ENCODE assay signal across 9 mouse cellular contexts in the genomic region with DNA sequence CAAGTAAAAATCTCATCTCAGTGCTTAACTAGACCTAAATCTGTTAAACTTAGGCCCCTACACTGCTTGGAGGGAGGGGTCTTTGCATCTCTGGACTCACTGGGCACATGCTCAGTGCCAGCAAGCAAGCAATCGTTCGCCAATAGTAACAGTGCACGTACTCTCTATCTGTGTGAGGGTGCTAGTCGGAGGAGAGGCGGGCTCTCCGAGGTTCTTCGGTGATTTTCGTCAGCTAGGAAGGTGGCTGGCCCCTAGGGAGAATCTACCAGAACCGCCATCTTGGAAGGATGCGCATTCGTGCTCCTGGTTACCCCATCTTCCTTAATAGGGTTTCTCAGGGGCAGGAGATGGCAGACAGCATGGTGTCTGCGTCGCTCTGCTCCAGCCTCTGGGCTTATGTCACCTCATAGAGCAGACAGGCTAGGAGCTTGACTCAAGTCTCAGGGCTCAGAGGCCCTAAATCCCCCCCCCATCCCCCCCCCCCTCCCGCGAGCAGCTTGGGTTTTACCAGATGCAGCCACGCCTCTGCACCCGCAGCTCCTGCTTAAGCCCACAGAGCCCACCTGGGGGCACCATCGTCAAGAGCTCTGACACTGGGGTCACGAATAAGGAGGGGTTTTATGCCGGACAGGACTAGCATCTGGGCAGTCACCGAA. TPM values are rescaled to one million over a fixed set of nuclear protein-coding genes. Genes with fewer than 3 reads are reported as not detected.
DNase-seq lines count a peak whose midpoint lies in the region; ATAC-seq lines count a peak whose summit lies in the region.
"Had no signal": no experiment of that assay in that cellular context is flagged by ENCODE, and none has a peak within 500 bp of the region (broad histone marks: within the 10 kb centered on the region; RNA-seq: fewer than 3 reads in every experiment).

No protein-coding gene starts in this region.

- ATAC-seq in forebrain, embryonic 16.5 days: peak; percentile 99
- peak; percentile 96 for ATAC-seq in liver, embryonic 13.5 days (ENCODE audit: low read depth)
- ATAC-seq in stomach, embryonic 14.5 days (ENCODE audit: insufficient number of reproducible peaks, insufficient read depth, low FRiP score, low read depth): peak; percentile 96

- no peaks in the 10 kb centered on the region for H3K4me1 ChIP-seq in forebrain, embryonic 16.5 days (replicated peaks; ENCODE audit: control insufficient read depth, insufficient read depth, low read length)
- peaks cover 5% of the 10 kb centered on the region; the same call in 1 of the 2 replicates for H3K4me1 ChIP-seq in liver, embryonic 13.5 days (replicated peaks)
- H3K4me1 ChIP-seq in stomach, embryonic 14.5 days (ENCODE audit: control insufficient read depth, insufficient read depth, low read length): no peaks in the 10 kb centered on the region

- H3K36me3 ChIP-seq in forebrain, embryonic 16.5 days (ENCODE audit: control insufficient read depth, insufficient read depth): no peaks in the 10 kb centered on the region
- H3K36me3 ChIP-seq in liver, embryonic 13.5 days: no peaks in the 10 kb centered on the region
- H3K36me3 ChIP-seq in stomach, embryonic 14.5 days (ENCODE audit: control insufficient read depth, insufficient read depth, low read length): no peaks in the 10 kb centered on the region

- H3K9ac ChIP-seq in forebrain, embryonic 16.5 days (replicated peaks; ENCODE audit: low read depth, low read length): peak overlapping the region; percentile 68
- H3K9ac ChIP-seq in liver, embryonic 13.5 days: peak overlapping the region; percentile 72
- H3K9ac ChIP-seq in stomach, embryonic 14.5 days (replicated peaks; ENCODE audit: low read depth, low read length): peak overlapping the region; percentile 36; the same call in 1 of the 2 replicates

- peak overlapping the region; percentile 96 for H3K27ac ChIP-seq in forebrain, embryonic 16.5 days (ENCODE audit: low read length)
- peak overlapping the region; percentile 81 for H3K27ac ChIP-seq in liver, embryonic 13.5 days
- H3K27ac ChIP-seq in stomach, embryonic 14.5 days (ENCODE audit: low read length): peak overlapping the region; percentile 89

- intact Hi-C loops in heart, postnatal 14 days (cut with DNase I): no loop called here

- H3K4me3 ChIP-seq in forebrain, embryonic 16.5 days (replicated peaks; ENCODE audit: low read length): peak overlapping the region; percentile 51
- H3K4me3 ChIP-seq in liver, embryonic 13.5 days (replicated peaks): peak overlapping the region; percentile 59
- peak overlapping the region; percentile 34 for H3K4me3 ChIP-seq in stomach, embryonic 14.5 days (ENCODE audit: low read depth, low read length)

- WGBS in forebrain, embryonic 16.5 days: 19% methylated on average over 19 of the region's 21 CpGs
- 10% methylated on average over 18 of the region's 21 CpGs for WGBS in liver, embryonic 13.5 days (ENCODE audit: insufficient replicate concordance)
- 18% methylated on average over 19 of the region's 21 CpGs for WGBS in stomach, embryonic 14.5 days

- H3K9me3 ChIP-seq in forebrain, embryonic 16.5 days (ENCODE audit: control insufficient read depth, low read length): no peaks in the 10 kb centered on the region
- no peaks in the 10 kb centered on the region for H3K9me3 ChIP-seq in liver, embryonic 13.5 days (replicated peaks)
- no peaks in the 10 kb centered on the region for H3K9me3 ChIP-seq in stomach, embryonic 14.5 days (ENCODE audit: control insufficient read depth, low read depth, low read length)

- H3K4me2 ChIP-seq in forebrain, embryonic 16.5 days (ENCODE audit: low read length): peak overlapping the region; percentile 58
- peak overlapping the region; percentile 75 for H3K4me2 ChIP-seq in liver, embryonic 13.5 days
- peak overlapping the region; percentile 43 for H3K4me2 ChIP-seq in stomach, embryonic 14.5 days (replicated peaks; ENCODE audit: low read depth, low read length)

- no peaks in the 10 kb centered on the region for H3K27me3 ChIP-seq in forebrain, embryonic 16.5 days (replicated peaks; ENCODE audit: control insufficient read depth, insufficient read depth, low read length)
- H3K27me3 ChIP-seq in liver, embryonic 13.5 days: no peaks in the 10 kb centered on the region
- no peaks in the 10 kb centered on the region for H3K27me3 ChIP-seq in stomach, embryonic 14.5 days (ENCODE audit: control insufficient read depth, insufficient read depth, low read length)
- H3K27me3 ChIP-seq: CH12.LX had no signal

- peak; percentile 56 to 74 for DNase-seq in CD8-positive naive resting alpha-beta T cell, adult 2 months (ENCODE audit: low read depth in 2 of 2, low spot score in 2 of 2)
- DNase-seq in cerebellum, adult 11-12 months: peak; percentile 89
- peak; percentile 39 to 56 for DNase-seq in heart, postnatal 14 days
- DNase-seq in kidney, postnatal 36 days: peak; percentile 59 to 71
- DNase-seq in liver, embryonic 13.5 days: peak; percentile 64
- DNase-seq in neural tube, embryonic 10.5 days (ENCODE audit: extremely low spot score, low spot score): peak; percentile 59

RNA-seq across cellular contexts. Expression of gene Araf, which starts 0.7 kb away (rescaled TPM):
- 233 and 295 TPM in 2 replicates for polyA plus RNA-seq in forebrain, embryonic 16.5 days (2015; fragmentation: Nextera tagmentation; extraction: Ambion mirVana)
- 10 to 100 TPM; 84.5 to 88.6 TPM for total RNA-seq in heart, postnatal 14 days (2021)
- polyA plus RNA-seq in liver, embryonic 13.5 days (2015; fragmentation: Nextera tagmentation; extraction: Ambion mirVana): 43.1 and 46.6 TPM in 2 replicates
- 104 and 105 TPM in 2 replicates for polyA plus RNA-seq in stomach, embryonic 14.5 days (2014; fragmentation: Nextera tagmentation; extraction: Ambion mirVana)

Comparison
In these comparisons a context has a peak if more than half of its experiments do, and no peak if none do; other contexts are left out.
1. Peak in every context shown above with its lines: DNase-seq, ATAC-seq, H3K4me3 ChIP-seq and H3K27ac ChIP-seq.